Comparison of ENCODE assay signal across 8 mouse cellular contexts in genomic region chr2:57238614-57239165, GRCm38 (mm10). TPM values are rescaled to one million over a fixed set of nuclear protein-coding genes. Genes with fewer than 3 reads are reported as not detected.
DNase-seq lines count a peak whose midpoint lies in the region; ATAC-seq and TF ChIP-seq lines count a peak whose summit lies in the region.

No protein-coding gene starts in this region.

- H3K4me1 ChIP-seq in forebrain, embryonic 15.5 days, result peaks cover 15% of the 10 kb centered on the region; the same call in 1 of the 2 replicates
- H3K4me1 ChIP-seq in limb, embryonic 14.5 days (ENCODE audit: control insufficient read depth, insufficient read depth, low read length), result peaks cover 4% of the 10 kb centered on the region; the same call in 1 of the 2 replicates

- H3K27ac ChIP-seq in layer of hippocampus, adult 2 months, result peak overlapping the region; percentile 97
- H3K27ac ChIP-seq in forebrain, embryonic 15.5 days (replicated peaks), result no peak overlapping the region
- H3K27ac ChIP-seq in limb, embryonic 14.5 days (replicated peaks; ENCODE audit: low read depth, low read length), result 0 out of 2 replicates have a peak overlapping the region, but pooled peaks have one; percentile 65

- no peak for TF ChIP-seq CTCF in layer of hippocampus, adult 2 months (conservative IDR thresholded peaks at IDR 0.05)

- H3K9me3 ChIP-seq in forebrain, embryonic 15.5 days, result no peaks in the 10 kb centered on the region
- H3K9me3 ChIP-seq in limb, embryonic 14.5 days (ENCODE audit: control insufficient read depth, low read length), result no peaks in the 10 kb centered on the region

- H3ac ChIP-seq in myocyte (ENCODE audit: control insufficient read depth, insufficient read length), result peak overlapping the region; percentile 52

- H3K79me2 ChIP-seq in myocyte (ENCODE audit: control insufficient read depth, insufficient read depth), result peaks cover 40% of the 10 kb centered on the region

- TF ChIP-seq POLR2A in limb, embryonic 14.5 days (IDR thresholded peaks at IDR 0.05; ENCODE audit: borderline replicate concordance, extremely low read depth, insufficient read depth, insufficient read length), result no peak
- TF ChIP-seq POLR2A in myocyte (IDR thresholded peaks at IDR 0.05; ENCODE audit: insufficient read length, low read depth), result no peak

- no peaks in the 10 kb centered on the region for H3K36me3 ChIP-seq in forebrain, embryonic 15.5 days
- no peaks in the 10 kb centered on the region for H3K36me3 ChIP-seq in limb, embryonic 14.5 days (ENCODE audit: control insufficient read depth, insufficient read depth, low read length)
- H3K36me3 ChIP-seq in myocyte (ENCODE audit: control insufficient read depth, insufficient read depth), result no peaks in the 10 kb centered on the region

- no peak for ATAC-seq in forebrain, embryonic 15.5 days (replicated peaks)
- peak; percentile 27; the same call in 1 of the 2 replicates for ATAC-seq in limb, embryonic 14.5 days (ENCODE audit: low FRiP score, low read depth)

- peak overlapping the region; percentile 96 for H3K4me2 ChIP-seq in forebrain, embryonic 15.5 days (replicated peaks)
- H3K4me2 ChIP-seq in limb, embryonic 14.5 days (replicated peaks; ENCODE audit: low read depth, low read length, severe bottlenecking), result peak overlapping the region; percentile 92
- H3K4me2 ChIP-seq in myocyte (ENCODE audit: low read depth), result peak overlapping the region; percentile 95

- H3K27me3 ChIP-seq in forebrain, embryonic 15.5 days, result no peaks in the 10 kb centered on the region
- H3K27me3 ChIP-seq in limb, embryonic 14.5 days (ENCODE audit: control insufficient read depth, insufficient read depth, low read length), result no peaks in the 10 kb centered on the region
- no peaks in the 10 kb centered on the region for H3K27me3 ChIP-seq in myocyte (ENCODE audit: control insufficient read depth, insufficient read depth, insufficient read length)

- DNase-seq in layer of hippocampus, adult 2 months (ENCODE audit: low spot score in 2 of 2), result no peak
- no peak for DNase-seq in layer of hippocampus, adult 8-10 months (ENCODE audit: low spot score in 2 of 2)
- DNase-seq in T-cell, adult 2 months (ENCODE audit: low spot score), result peak; percentile 88
- DNase-seq in limb, embryonic 14.5 days (ENCODE audit: low spot score), result no peak
- DNase-seq in Muller cell, postnatal 12 days (ENCODE audit: inconsistent ontology term), result no peak
- DNase-seq in cerebellum, postnatal 36 days, result no peak

- peak overlapping the region; percentile 91 for H3K4me3 ChIP-seq in layer of hippocampus, adult 2 months
- peak overlapping the region; percentile 80 for H3K4me3 ChIP-seq in forebrain, embryonic 15.5 days
- H3K4me3 ChIP-seq in limb, embryonic 14.5 days (replicated peaks; ENCODE audit: low read length), result peak overlapping the region; percentile 74
- peak overlapping the region; percentile 86 for H3K4me3 ChIP-seq in myocyte

- H3K9ac ChIP-seq in forebrain, embryonic 15.5 days (replicated peaks), result peak overlapping the region; percentile 82
- H3K9ac ChIP-seq in limb, embryonic 14.5 days (ENCODE audit: low read depth, low read length, severe bottlenecking), result peak overlapping the region; percentile 81

- 3% methylated on average over 17 of the region's 17 CpGs for WGBS in forebrain, embryonic 15.5 days
- 4% methylated on average over 16 of the region's 17 CpGs for WGBS in limb, embryonic 14.5 days

TF ChIP-seq in myocyte, 11 proteins besides CTCF, POLR2A, EP300 and RAD21:
- TF ChIP-seq TCF3 (IDR thresholded peaks at IDR 0.05; ENCODE audit: insufficient read length, low read depth) (no peak), MYOG (IDR thresholded peaks at IDR 0.05; ENCODE audit: control insufficient read depth in 1 of 3, insufficient read depth in 1 of 3, insufficient read length in 2 of 3, low read depth in 2 of 3) (no peak), CEBPB (IDR thresholded peaks at IDR 0.05; ENCODE audit: insufficient read depth, poor library complexity, severe bottlenecking) (no peak), SRF (IDR thresholded peaks at IDR 0.05; ENCODE audit: control insufficient read depth, insufficient read length, low read depth) (no peak), MAX (IDR thresholded peaks at IDR 0.05; ENCODE audit: low read depth) (no peak), REST (IDR thresholded peaks at IDR 0.05; ENCODE audit: insufficient read depth, insufficient read length) (no peak), TCF12 (IDR thresholded peaks at IDR 0.05; ENCODE audit: insufficient read depth, poor library complexity, severe bottlenecking) (no peak), POLR2AphosphoS2 (IDR thresholded peaks at IDR 0.05; ENCODE audit: insufficient read length, low read depth) (no peak), USF1 (IDR thresholded peaks at IDR 0.05; ENCODE audit: low read depth) (no peak), MYOD1 (IDR thresholded peaks at IDR 0.05; ENCODE audit: control insufficient read depth in 1 of 3, insufficient read length in 2 of 3, low read depth in 2 of 3) (no peak), E2F4 (IDR thresholded peaks at IDR 0.05; ENCODE audit: insufficient read depth) (no peak)

RNA-seq across cellular contexts. Expression of gene Gpd2, which starts 1.3 kb away (rescaled TPM):
- 100 to 1,000 TPM; 122 to 138 TPM for total RNA-seq in layer of hippocampus, adult 2 months (2021)
- total RNA-seq in layer of hippocampus, adult 8-10 months (2022), result 100 to 1,000 TPM; 120 to 148 (median 124) TPM
- polyA plus RNA-seq in forebrain, embryonic 15.5 days (2015; fragmentation: Nextera tagmentation; extraction: Ambion mirVana), result 24.7 and 27.6 TPM in 2 replicates
- 5.6 and 5.8 TPM in 2 replicates for polyA plus RNA-seq in limb, embryonic 14.5 days (2012; rRNA removed)
- polyA plus RNA-seq in limb, embryonic 14.5 days (2014; fragmentation: Nextera tagmentation; extraction: Ambion mirVana), result 11.0 and 13.5 TPM in 2 replicates
- 11.1 TPM for polyA plus RNA-seq in myocyte (2012; fragmentation: generic; extraction: Trizol)
